Mouse (Mus musculus) urinary bladder, adult 18-20 months (tissue): ENCODE measurements around the gene Alkbh1.
"Not testable (repeated sequence)": the region's sequence is repeated elsewhere in the genome, so short reads cannot be mapped to it uniquely, and the experiment has no call there.

Experiments used
- DNase-seq, 2 experiments: peaks; one replicate each; pipeline ENCODE4 v3.0.0; 2022; ENCODE audit warnings: low spot score in 2 of 2, mixed read lengths in 2 of 2

Gene Alkbh1

GRCm38 (mm10) chr12:87443700-87444122, at the start of gene Alkbh1, which contains the start of gene Slirp:
Gene Alkbh1 (minus strand): TSS chr12:87444017.
Gene Slirp (plus strand): TSS chr12:87443896.
- DNase-seq, result peak; percentile 83 to 85

DNA sequence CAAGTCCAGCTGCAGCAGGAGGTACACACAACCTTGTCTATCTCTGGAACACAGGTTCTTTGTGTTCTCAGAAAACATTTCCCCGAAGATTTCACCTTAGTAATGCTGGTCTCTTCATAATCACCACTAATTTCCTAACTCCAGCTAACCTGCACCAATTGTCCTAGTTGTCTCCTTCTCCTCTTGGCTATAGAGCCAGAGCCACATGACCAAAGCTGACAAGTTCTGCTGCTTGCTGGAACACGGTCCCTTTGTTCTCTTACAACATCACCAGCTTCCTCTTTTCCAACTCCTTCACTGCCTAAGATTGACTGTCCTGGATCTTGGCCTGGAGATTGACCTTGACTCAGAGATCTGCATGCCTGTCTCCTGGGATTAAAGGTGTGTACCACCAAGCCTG, 44.9 kb upstream of the Alkbh1 start:
- not testable (repeated sequence) for DNase-seq

DNA sequence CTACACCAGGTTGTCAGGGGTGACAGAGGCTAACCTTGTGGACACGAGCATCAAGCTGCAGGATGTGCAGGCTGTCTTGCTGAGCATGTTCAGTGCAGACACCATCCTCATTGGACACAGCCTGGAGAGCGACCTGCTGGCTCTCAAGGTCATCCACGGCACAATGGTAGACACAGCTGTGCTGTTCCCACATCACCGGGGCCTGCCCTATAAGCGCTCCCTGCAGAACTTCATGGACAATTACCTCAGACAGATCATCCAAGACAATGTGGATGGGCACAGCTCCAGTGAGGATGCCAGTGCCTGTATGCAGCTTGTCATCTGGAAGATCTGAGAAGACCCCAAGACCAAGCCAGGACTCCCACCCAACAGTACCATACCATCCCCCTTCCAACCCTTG, 38.7 kb upstream of the Alkbh1 start:
- DNase-seq, result not testable (repeated sequence)

DNA sequence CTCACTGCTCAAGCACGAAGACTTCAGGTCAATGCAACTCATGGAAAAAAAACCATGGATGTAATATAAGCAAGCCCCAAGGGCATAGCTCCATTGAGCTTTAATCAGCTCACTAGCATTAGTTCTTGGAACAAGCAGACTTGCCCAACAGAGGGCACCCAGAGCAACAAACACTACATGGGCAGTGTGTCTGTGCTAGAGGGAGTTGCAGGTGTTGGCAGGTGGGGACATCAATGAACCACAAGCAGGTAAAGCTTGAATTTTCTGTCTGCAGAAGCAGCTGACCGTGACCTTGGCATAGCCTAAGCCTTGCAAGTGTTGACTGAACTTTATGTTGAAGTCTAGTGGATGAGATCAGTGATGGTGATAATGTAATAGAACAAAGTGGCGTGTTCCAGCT, 30.9 kb upstream of the Alkbh1 start:
- no peak for DNase-seq

- peak; percentile 84 to 92 for DNase-seq
Observed at GRCm38 (mm10) chr12:87471964-87472786, 28.4 kb upstream of the Alkbh1 start, which contains the start of gene Snw1. Gene Snw1 (minus strand): TSS chr12:87472274.

DNA sequence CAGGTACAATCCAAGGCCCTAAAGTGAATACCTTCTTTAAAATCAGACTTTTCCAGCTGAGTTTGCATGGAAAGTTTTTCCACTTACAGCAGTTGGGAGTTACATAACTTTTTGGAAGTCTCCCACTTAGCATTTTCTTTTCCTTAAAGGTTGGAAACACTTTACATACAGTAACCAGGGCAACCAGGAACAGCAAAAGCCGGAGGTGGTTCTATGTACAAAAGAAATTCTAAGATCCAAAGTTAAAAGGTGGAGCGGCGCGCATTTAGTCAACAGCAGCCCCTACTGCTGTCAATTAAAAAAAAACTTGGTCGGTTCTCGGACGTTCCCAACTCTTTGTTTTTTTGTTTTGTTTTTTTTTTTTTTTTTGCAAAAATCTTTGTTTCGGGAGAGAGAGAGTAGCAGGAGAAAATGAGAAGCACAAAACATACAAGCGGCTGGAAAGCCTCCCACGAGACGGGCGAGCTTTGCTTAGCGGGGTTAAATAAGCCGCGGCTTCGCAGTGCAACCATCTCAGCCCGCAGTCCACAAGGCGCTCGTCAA, 27.7 kb upstream of the Alkbh1 start:
- DNase-seq, result no peak

GRCm38 (mm10) chr12:87470263-87471136, 26.7 kb upstream of the Alkbh1 start:
- no peak for DNase-seq

DNA sequence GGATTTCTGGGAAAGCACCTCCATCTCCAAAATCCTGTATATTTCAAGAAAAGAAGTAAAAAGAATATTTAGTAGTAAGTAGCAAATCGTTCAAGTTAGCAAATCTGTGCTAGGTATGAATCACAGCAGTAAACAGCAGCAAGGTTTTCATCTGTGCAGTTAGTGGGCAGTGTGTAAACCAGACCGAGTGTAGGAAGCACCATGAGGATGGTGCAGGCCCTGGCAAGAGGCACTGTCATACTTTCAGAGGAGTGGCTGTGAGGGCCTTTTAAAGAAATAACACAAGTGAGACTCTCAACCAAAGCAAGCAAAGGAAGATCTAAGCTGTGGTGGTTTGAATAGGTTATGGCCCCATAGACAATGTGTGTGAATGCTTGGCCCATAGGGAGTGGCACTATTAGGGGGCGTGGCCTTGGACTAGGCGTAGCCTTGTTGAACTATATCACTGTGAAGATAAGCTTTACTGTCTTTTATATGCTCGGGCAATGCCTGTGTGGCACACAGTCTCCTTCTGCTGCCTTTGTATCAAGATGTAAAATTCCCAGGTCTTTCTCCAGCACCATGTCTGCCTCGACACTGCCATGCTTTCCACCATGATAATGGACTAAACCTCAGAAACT, 21.0 kb upstream of the Alkbh1 start:
- no peak for DNase-seq

DNA sequence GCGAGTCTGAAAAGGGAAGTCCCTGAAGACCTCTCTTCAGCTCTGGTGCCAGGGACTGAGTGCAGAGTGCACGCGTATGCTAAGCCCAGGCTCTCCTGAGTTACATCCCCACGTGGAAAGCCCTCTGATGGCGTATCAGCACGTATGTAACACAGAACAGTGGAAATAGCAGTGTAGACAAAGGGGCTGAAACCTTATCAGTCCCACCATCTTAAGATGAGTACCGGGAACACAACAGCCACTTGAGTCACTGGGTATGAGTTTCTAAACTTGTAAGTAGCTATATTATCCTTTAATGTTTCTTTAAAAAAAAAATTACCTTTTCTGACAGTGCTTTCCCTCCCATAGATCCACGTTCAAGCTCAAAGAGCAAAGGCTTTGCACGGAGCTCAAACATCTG, 5.6 kb upstream of the Alkbh1 start:
- no peak for DNase-seq

DNA sequence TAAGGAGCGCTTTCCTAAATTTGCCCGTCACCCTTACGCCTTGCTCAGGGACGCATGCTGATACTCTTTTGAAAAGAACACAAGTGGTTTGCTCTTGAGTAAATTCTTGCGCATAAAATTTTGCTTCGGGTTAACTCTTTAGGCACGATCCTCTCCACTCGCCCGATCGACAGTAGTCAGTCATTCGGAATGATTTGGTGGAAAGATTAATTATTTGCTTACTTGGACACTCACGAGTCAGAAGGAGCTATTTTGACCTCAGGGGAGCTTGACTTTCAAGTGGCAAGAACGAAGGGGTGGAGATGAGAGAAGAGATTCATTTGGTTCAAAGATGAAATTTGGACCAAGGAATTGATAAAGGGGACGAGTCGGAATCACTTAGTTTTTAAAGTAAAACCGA, 394 bp upstream of the Alkbh1 start:
- DNase-seq, result no peak

DNA sequence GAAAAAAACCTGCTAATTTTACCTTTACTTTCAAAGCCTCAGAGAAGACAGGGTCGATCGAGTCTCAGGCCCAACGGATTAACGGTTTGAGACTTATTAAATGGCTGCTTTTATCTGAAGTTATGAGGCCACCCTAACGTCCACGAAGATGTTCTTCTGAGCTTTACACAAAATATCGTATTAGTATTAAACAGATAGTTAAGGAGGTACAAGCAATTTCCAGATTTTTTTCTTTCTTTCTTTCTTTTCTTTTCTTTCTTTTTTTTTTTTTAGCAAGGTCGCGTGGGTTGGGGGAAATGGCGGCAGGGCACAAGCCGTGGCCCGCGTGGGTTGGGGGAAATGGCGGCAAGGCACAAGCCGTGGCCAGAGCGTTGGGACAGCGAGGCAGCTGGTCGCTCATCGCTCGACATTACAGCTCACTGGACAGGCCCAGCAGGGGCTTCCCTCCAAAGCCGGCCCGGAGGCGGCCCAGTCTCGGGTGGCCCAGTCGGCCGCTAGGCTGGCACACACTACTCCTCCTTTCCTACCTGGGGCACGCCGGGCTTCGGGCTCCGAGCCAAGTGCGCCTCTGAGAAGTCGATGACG, 610 bp downstream of the Alkbh1 start:
- DNase-seq, result no peak

DNA sequence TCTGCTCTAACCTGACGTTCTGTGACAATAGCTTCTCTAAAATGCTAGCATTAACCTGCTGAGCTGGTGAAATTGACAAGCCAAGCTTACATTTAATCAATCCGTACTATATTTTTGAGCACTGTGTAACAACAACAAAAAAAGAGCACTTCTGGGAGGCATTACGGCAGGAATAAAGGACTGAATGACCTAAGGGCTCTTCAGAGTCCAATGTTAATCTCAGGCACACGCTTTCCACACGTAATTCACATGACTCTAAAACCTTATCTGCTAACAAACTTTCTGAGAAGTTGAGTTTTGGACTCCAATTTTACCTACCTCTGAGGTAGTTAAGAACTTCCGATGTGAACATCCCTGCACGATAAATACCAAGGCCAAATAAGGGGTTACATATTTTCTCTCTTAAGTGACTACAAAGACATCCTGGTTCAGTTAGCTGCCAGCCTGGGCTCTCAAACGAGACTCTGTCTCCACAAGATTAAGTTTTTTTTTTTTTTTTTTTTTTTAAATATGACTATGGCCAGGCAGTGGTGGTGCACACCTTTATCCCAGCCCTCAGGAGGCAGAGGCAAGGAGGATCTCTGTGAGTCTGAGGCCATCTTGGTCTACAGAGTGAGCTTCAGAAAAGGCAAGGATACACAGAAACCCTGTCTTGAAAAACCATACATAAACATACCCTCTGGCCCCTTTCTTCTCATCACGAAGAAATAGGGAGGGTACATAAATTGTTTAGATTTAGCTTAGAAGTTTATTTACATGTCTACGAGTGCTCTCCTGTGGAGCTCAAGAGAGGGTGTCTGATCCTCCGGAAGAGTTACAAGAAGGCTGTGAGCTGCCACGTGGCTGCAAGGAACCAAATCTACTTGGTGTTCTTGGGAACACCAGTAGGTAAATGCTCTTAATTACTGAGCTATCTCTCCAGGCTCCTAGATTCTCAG, 1.4 kb downstream of the Alkbh1 start:
- DNase-seq, result no peak

GRCm38 (mm10) chr12:87428885-87429284, 14.9 kb downstream of the Alkbh1 start:
- no peak for DNase-seq

DNA sequence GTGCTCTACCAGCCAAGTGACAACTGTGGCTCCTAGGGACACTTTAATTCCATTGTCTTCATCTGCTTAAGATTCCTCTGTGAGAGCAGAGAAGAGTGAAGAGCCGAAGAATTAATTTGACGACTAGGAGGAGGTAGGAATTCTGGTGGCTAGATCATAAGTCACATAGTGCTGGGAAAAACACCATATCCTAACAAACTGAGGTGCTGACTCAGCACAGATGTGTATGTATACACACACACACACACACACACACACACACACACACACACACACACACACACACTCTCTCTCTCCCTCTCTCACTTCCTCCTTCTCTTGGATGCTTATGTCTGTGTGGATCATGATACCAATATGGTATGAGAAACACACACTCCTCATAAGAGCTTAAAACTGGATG, 15.5 kb downstream of the Alkbh1 start:
- no peak for DNase-seq

GRCm38 (mm10) chr12:87426354-87427031, 17.3 kb downstream of the Alkbh1 start:
- no peak for DNase-seq

GRCm38 (mm10) chr12:87424516-87424915, 19.3 kb downstream of the Alkbh1 start:
- DNase-seq, result no peak

DNA sequence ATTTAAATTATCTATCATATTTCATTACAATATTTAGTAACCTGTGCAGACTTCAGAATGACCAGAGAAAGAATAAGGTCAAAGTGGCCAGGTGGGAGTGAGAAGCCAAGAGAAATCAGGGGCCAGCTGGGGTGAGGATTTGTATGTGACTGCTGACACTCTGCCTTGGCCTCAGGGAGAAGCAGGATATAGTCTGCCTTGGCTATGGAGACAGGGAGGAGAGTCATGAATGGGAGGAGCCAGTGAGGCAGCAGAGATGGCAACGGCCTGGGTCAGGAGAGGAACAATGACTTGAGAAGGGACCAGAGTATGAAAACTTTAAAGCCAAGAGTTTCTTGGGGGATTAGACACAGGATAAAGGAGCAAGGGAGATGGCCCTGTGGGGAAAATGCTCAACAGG, 20.1 kb downstream of the Alkbh1 start:
- no peak for DNase-seq

GRCm38 (mm10) chr12:87421708-87422507, 21.9 kb downstream of the Alkbh1 start:
- no peak for DNase-seq

DNA sequence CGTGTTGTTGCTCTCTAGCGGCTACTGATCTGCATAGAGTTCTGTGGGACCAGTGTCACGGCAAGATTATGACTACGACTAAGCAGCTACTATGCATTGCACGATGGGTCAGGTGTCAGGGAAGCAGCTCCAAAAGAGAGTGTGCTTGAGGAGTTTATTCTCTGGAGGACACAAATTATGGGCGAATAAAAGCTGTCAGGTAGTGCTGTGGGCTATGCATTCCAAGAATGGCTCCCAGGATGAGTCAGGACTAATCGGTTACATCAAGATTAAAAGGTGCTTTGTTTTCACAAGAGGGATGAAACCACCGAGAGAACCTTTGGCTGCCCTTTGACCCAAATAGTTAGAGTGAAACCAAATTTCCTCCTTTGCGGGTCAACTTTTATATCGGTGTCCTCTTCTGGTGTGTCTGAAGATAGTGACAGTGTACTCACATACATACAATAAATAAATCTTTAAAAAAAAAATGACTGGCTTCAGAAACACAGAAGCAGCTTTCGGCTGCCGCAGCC, 23.8 kb downstream of the Alkbh1 start:
- DNase-seq, result no peak
